Mouse (Mus musculus) liver, adult (tissue): ENCODE results near the gene Rtbdn.
A peak's percentile ranks its signal among the peaks of the same experiment; 100 is the strongest.

Source experiments
- GATA4 ChIP-seq: IDR thresholded peaks from 2 replicates; pipeline ENCODE4 v1.6.1; 2014; ENCODE audit warnings: mild to moderate bottlenecking, low read length; ENCODE audit not compliant: insufficient replicate concordance

Gene Rtbdn

GRCm38 (mm10) chr8:84944478-84945160 is 2.2 kb upstream of the Rtbdn start:
- TF ChIP-seq GATA4 = no peak

GRCm38 (mm10) chr8:84945235-84945632 is 1.6 kb upstream of the Rtbdn start:
- no peak for TF ChIP-seq GATA4

- TF ChIP-seq GATA4 = no peak
These were observed 911 bp upstream of the Rtbdn start for GRCm38 (mm10) chr8:84945633-84946527.

DNA sequence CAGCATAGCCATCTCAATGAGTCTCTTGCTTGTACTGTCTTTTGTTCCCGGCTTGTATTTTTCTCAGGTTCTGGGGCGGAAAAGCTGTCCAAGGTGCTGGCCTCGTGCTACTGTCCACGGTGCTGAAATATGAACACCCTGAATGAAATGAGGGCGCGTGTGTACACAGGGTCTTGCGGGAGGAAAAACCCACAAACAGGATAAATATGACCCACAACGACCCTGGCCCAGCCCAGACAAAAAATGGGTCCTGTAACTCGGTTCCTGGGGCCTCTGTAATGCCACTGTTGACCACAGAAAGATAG is 402 bp downstream of the Rtbdn start:
- TF ChIP-seq GATA4 = no peak

GRCm38 (mm10) chr8:84949753-84950152 is 3.0 kb downstream of the Rtbdn start:
- TF ChIP-seq GATA4 = no peak

DNA sequence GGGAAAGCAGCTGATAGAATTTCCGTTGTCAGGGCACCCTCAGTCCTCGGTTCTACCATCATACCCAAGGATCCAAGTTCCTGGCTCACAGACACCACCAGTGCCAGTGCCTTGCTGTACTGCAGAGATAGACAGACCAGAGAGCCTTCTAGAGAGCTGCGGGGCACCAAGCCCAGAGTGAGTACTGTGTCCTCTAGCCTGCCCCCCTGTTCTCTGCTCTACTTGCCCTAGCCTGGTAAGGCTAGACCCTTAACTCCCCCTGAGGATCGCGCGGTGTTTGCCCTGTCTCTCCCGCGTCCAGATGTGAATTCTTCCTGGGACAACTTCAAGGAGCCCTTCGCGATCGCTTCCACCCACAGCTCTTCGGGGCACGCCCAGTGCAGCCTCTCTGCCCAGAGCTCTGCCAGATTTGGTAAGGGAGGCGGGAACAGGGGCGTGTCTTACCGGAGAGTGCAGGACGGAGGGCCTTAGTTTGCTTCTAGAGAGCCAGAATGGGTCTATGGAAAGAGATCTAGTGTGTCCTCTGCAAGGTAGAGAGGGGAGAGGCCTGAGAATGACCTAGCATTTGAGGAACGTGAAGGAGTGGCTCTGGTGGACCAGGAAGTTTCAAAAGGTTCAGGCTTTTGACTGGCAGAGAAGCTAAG is 5.9 kb downstream of the Rtbdn start:
- no peak for TF ChIP-seq GATA4

DNA sequence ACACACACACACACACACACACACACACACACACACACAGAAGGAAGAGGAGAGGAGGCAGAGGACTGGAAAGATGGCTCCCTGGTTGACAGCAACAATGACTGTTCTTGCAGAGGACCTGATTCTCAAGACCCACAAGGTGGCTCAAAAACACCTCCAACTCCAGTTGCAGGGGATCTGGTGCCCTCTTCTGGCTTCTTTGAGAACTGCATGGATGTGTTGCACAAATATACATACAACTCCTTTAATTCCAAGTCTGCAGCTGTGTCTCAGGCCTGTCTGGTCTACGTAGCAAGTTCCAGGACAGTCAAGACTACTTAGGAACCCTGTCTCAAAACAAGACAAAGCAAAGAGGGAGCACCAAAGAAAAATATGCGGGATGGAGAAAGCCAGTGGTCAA is 10.0 kb downstream of the Rtbdn start:
- TF ChIP-seq GATA4 = no peak

DNA sequence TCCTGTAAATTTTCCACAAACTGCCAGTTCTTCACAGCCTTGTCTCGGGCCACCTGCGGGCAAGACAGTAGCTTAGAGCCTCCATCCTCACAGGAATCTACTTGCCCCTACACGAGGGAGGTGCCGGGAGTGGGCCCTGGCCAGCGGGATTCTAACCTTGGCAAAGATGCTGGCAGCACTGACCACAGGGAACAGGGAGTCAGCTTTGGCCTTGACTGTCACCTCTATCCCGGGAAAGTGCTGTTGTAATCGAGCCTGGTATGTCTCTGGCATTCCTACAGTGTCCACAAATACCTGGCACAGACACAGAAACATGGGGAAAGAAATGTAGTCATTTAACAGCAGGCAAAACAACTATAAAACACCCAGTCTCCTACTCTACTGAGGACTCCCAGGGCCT is 13.0 kb downstream of the Rtbdn start:
- TF ChIP-seq GATA4 = no peak

GRCm38 (mm10) chr8:84963952-84964351 is 17.2 kb downstream of the Rtbdn start:
- no peak for TF ChIP-seq GATA4

GRCm38 (mm10) chr8:84965731-84966291 is 19.0 kb downstream of the Rtbdn start:
- peak; percentile 28; the same call in 1 of the 2 replicates for TF ChIP-seq GATA4

DNA sequence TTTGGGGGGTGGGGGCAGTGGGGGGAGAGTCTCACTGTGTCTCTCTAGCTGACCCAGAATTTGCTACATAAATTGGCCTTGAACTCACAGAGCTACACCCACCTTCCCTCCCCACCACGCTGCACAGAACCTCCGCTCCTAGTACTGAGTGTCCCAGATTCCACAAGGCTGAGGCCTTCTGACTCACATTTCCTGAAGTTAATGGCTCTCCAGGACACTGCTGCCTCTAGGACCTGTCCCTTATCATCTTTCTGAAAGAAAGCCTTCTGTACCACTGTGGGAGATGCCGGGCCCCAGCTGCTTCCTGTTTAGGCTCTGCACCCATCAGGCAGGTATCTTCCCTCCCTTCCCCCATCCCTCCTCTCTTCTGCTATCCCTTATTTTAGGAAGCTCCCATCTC is 19.8 kb downstream of the Rtbdn start:
- no peak; the same call in 1 of the 2 replicates for TF ChIP-seq GATA4

DNA sequence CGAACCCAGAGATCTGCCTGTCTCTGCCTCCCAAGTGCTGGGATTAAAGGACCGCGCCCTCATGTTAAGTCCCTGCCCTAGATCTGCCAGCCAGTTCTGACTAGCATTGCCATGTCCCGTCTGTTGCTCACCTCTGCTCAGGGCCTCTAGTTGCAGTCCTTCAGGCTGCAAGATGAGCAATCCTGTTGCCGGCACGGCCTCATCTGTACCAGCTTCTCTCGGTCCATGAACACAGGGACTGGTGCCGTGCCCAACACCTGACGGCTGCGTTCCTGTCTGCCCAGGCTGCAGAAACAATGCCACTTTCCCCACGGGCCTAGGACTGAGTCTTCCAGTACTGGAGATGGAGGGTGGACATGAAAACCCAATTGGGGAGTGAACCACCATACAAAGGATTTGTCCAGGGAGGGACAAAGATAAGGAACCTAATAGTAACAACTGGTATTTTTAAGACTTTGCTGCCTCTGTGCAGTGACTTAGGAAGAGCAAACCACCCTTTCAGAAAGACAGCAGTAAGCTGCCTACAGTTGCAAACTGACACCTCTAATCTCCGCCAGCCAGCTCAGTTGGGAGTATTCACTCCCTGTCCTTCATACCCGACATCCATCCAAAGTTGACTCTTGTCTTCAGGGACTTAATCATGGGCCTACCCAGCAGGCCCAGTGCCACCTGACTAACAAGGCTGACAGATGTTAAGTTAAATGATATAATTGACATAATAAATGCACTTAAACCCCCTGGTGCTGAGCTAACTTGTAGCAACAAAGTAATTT is 20.9 kb downstream of the Rtbdn start:
- no peak for TF ChIP-seq GATA4

DNA sequence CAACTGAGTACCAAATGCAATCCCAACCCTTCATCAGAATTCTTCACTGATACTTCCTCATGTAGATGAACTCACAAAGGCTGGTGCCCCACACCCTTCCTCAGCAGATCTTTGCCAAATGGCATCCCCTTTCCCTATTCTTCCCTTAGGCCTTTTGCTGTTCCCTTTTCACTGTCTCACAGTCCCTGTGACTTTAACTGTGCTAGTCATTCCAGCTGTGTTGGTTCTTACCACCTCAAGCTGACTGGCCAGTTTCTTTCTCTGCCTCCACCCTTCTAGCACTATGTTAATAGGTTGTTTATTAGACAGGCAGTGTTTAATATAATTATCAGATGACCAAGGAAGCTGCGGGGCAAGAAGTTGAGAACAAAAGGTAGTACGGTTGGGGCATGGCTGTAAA is 21.9 kb downstream of the Rtbdn start:
- TF ChIP-seq GATA4 = no peak

- no peak for TF ChIP-seq GATA4
These were observed 22.7 kb downstream of the Rtbdn start, which contains the start of the genes Gm49661, Prdx2 and Rnaseh2a for GRCm38 (mm10) chr8:84969241-84970134. Gene Gm49661, minus strand, starts transcription at chr8:84969433. Gene Prdx2, plus strand, starts transcription at chr8:84969587. Gene Rnaseh2a, minus strand, starts transcription at chr8:84969767.
